Mouse (Mus musculus) cerebral cortex, adult 2 months (tissue): ENCODE data around the gene Vps35.

Experiments
- WGBS: fragments of 180-500 bp; shearing (Covaris S2); methylation state at CpG from one replicate; pipeline ENCODE4 v1.1.7; 2018; 5-methylcytosine and 5-hydroxymethylcytosine counted together

Gene Vps35

GRCm38 (mm10) chr8:85299434-85300077 lies at the start of gene Vps35, which contains the start of gene Orc6:
Vps35 (minus strand) TSS chr8:85299802.
Orc6 (plus strand) TSS chr8:85299632.
- under 1% methylated on average over 63 of the region's 63 CpGs for WGBS

- 70% methylated on average over 5 of the region's 5 CpGs for WGBS
These were observed 40.4 kb upstream of the Vps35 start for GRCm38 (mm10) chr8:85339871-85340573.

GRCm38 (mm10) chr8:85337681-85338080 lies 38.1 kb upstream of the Vps35 start:
- 80% methylated on average over 4 of the region's 4 CpGs for WGBS

- WGBS, result 87% methylated on average over 6 of the region's 6 CpGs
These were observed 36.8 kb upstream of the Vps35 start for GRCm38 (mm10) chr8:85336211-85336933.

- 75% methylated on average over 1 of the region's 1 CpGs for WGBS
These were observed 29.9 kb upstream of the Vps35 start for GRCm38 (mm10) chr8:85329506-85329905.

GRCm38 (mm10) chr8:85327036-85327435 lies 27.4 kb upstream of the Vps35 start:
- WGBS, result 59% methylated on average over 9 of the region's 9 CpGs

- 72% methylated on average over 3 of the region's 3 CpGs for WGBS
These were observed 23.5 kb upstream of the Vps35 start for GRCm38 (mm10) chr8:85323084-85323483.

GRCm38 (mm10) chr8:85321981-85322380 lies 22.4 kb upstream of the Vps35 start:
- WGBS, result 92% methylated on average over 15 of the region's 15 CpGs

GRCm38 (mm10) chr8:85318534-85318933 lies 18.9 kb upstream of the Vps35 start:
- WGBS, result 97% methylated on average over 4 of the region's 4 CpGs

GRCm38 (mm10) chr8:85313036-85313435 lies 13.4 kb upstream of the Vps35 start:
- 79% methylated on average over 3 of the region's 3 CpGs for WGBS

- WGBS, result 91% methylated on average over 2 of the region's 2 CpGs
These were observed 9.0 kb upstream of the Vps35 start for GRCm38 (mm10) chr8:85308564-85308963.

- WGBS, result 50% methylated on average over 5 of the region's 5 CpGs
These were observed 3.9 kb upstream of the Vps35 start for GRCm38 (mm10) chr8:85303531-85303930.

- WGBS, result 75% methylated on average over 3 of the region's 3 CpGs
These were observed 3.3 kb upstream of the Vps35 start for GRCm38 (mm10) chr8:85302931-85303330.

- 16% methylated on average over 1 of the region's 1 CpGs for WGBS
These were observed 2.3 kb upstream of the Vps35 start for GRCm38 (mm10) chr8:85301941-85302340.

GRCm38 (mm10) chr8:85298600-85299433 lies 785 bp downstream of the Vps35 start:
- WGBS, result under 1% methylated on average over 52 of the region's 53 CpGs

- 84% methylated on average over 1 of the region's 1 CpGs for WGBS
These were observed 12.8 kb downstream of the Vps35 start for GRCm38 (mm10) chr8:85286846-85287245.

- WGBS, result 80% methylated on average over 1 of the region's 1 CpGs
These were observed 72.3 kb downstream of the Vps35 start for GRCm38 (mm10) chr8:85227297-85227696.

GRCm38 (mm10) chr8:85225688-85226087 lies 73.9 kb downstream of the Vps35 start, which contains the start of gene Olfr371:
Olfr371 (plus strand) TSS chr8:85225988.
- WGBS, result 45% methylated on average over 1 of the region's 1 CpGs

GRCm38 (mm10) chr8:85220992-85221391 lies 78.6 kb downstream of the Vps35 start:
- WGBS, result 35% methylated on average over 6 of the region's 6 CpGs

GRCm38 (mm10) chr8:85220220-85220619 lies 79.4 kb downstream of the Vps35 start:
- WGBS, result 56% methylated on average over 4 of the region's 4 CpGs
